Mouse (Mus musculus): ENCODE data around the gene Pdgfa.

DNA sequence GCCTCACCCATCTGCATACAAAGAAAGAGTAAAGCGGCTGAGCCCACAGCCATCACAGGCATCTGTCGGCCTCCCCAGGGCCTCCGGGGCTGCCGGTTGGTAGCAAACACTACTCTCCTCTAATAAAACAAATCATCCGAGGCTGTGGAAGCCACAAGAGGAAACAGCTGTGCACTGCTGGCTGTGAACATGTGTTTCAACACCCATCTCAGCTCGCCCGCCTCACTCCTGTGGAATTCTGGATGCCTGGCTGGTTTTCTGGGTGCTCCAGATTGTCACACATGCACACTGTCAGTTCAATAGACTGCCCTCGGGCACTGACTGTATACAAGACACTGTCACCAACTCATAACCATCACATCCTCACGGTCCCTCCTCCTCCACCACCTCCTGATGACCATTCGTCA, 40.7 kb downstream of the Pdgfa start:
- TF ChIP-seq USF1 (IDR thresholded peaks at IDR 0.05; ENCODE audit: low read depth), result no peak
- TF ChIP-seq CTCF (IDR thresholded peaks at IDR 0.05; ENCODE audit: control insufficient read depth, insufficient read depth, insufficient read length), result no peak

All from C2C12 (cell line).